Comparison of ENCODE assay signal across 19 mouse cellular contexts in genomic region chr15:85808434-85808833, GRCm38 (mm10). TPM values are rescaled to one million over a fixed set of nuclear protein-coding genes. Genes with fewer than 3 reads are reported as not detected.
DNase-seq lines count a peak whose midpoint lies in the region; ATAC-seq and TF ChIP-seq lines count a peak whose summit lies in the region.
"Had no signal": no experiment of that assay in that cellular context is flagged by ENCODE, and none has a peak within 500 bp of the region (broad histone marks: within the 10 kb centered on the region; RNA-seq: fewer than 3 reads in every experiment).

No protein-coding gene starts in this region.

- H3K9me3 ChIP-seq in heart, embryonic 11.5 days (replicated peaks; ENCODE audit: control insufficient read depth, low read length), result no peaks in the 10 kb centered on the region
- H3K9me3 ChIP-seq in midbrain, postnatal 0 days (ENCODE audit: low read length), result no peaks in the 10 kb centered on the region
- H3K9me3 ChIP-seq in midbrain, embryonic 13.5 days, result no peaks in the 10 kb centered on the region
- H3K9me3 ChIP-seq: embryonic facial prominence, embryonic 15.5 days; limb, embryonic 12.5 days; midbrain, embryonic 12.5 days had no signal

- H3K4me2 ChIP-seq in heart, embryonic 11.5 days, result no peak overlapping the region
- no peak overlapping the region for H3K4me2 ChIP-seq in midbrain, postnatal 0 days (ENCODE audit: low read depth, low read length, poor library complexity, severe bottlenecking)
- H3K4me2 ChIP-seq in midbrain, embryonic 13.5 days (replicated peaks), result no peak overlapping the region
- H3K4me2 ChIP-seq: embryonic facial prominence, embryonic 15.5 days; limb, embryonic 12.5 days; midbrain, embryonic 12.5 days had no signal

- no peak overlapping the region for H3K9ac ChIP-seq in heart, embryonic 11.5 days (ENCODE audit: low read depth, low read length)
- no peak overlapping the region for H3K9ac ChIP-seq in midbrain, postnatal 0 days (replicated peaks; ENCODE audit: low read length, poor library complexity, severe bottlenecking)
- H3K9ac ChIP-seq in midbrain, embryonic 13.5 days (replicated peaks), result no peak overlapping the region
- H3K9ac ChIP-seq: embryonic facial prominence, embryonic 15.5 days; limb, embryonic 12.5 days; midbrain, embryonic 12.5 days had no signal

- no peaks in the 10 kb centered on the region; the same call in 1 of the 2 replicates for H3K36me3 ChIP-seq in heart, embryonic 11.5 days (ENCODE audit: control insufficient read depth, insufficient read depth, low read length)
- H3K36me3 ChIP-seq in midbrain, postnatal 0 days (ENCODE audit: insufficient read depth, low read length), result no peaks in the 10 kb centered on the region
- no peaks in the 10 kb centered on the region for H3K36me3 ChIP-seq in midbrain, embryonic 13.5 days
- H3K36me3 ChIP-seq: embryonic facial prominence, embryonic 15.5 days; limb, embryonic 12.5 days; midbrain, embryonic 12.5 days had no signal

- peak; percentile 26 for DNase-seq in heart, postnatal 4 days
- peak; percentile 22 to 54 for DNase-seq in kidney, postnatal 25 days
- DNase-seq in kidney, postnatal 10 days, result no peak
- DNase-seq in midbrain, postnatal 0 days (ENCODE audit: low spot score), result no peak
- DNase-seq: adrenal gland, postnatal 25 days; cerebellum, adult 9-10 months; gastrocnemius, postnatal 10 days; lung, adult 2 months had no signal

- H3K27me3 ChIP-seq in heart, embryonic 11.5 days (ENCODE audit: control insufficient read depth, insufficient read depth, low read length), result no peaks in the 10 kb centered on the region
- H3K27me3 ChIP-seq in midbrain, postnatal 0 days (ENCODE audit: insufficient read depth, low read length), result no peaks in the 10 kb centered on the region
- H3K27me3 ChIP-seq in midbrain, embryonic 13.5 days, result no peaks in the 10 kb centered on the region
- H3K27me3 ChIP-seq: embryonic facial prominence, embryonic 15.5 days; limb, embryonic 12.5 days; midbrain, embryonic 12.5 days; Patski had no signal

- no peak overlapping the region for H3K4me3 ChIP-seq in heart, embryonic 11.5 days (ENCODE audit: low read depth, low read length)
- no peak overlapping the region for H3K4me3 ChIP-seq in midbrain, postnatal 0 days (ENCODE audit: low read depth, low read length)
- H3K4me3 ChIP-seq in midbrain, embryonic 13.5 days (replicated peaks), result no peak overlapping the region
- H3K4me3 ChIP-seq: embryonic facial prominence, embryonic 15.5 days; limb, embryonic 12.5 days; midbrain, embryonic 12.5 days had no signal

- ATAC-seq in heart, embryonic 11.5 days (replicated peaks; ENCODE audit: insufficient number of reproducible peaks, low FRiP score, low TSS enrichment), result no peak
- ATAC-seq in midbrain, postnatal 0 days (ENCODE audit: low FRiP score), result no peak
- ATAC-seq in midbrain, embryonic 13.5 days, result no peak
- no peak for ATAC-seq in erythroblast, adult 5-6 weeks (replicated peaks; ENCODE audit: low FRiP score, poor library complexity, severe bottlenecking)
- ATAC-seq: Patski had no signal

- peaks cover 6% of the 10 kb centered on the region for H3K4me1 ChIP-seq in heart, embryonic 11.5 days (ENCODE audit: control insufficient read depth, insufficient read depth, low read length)
- H3K4me1 ChIP-seq in midbrain, postnatal 0 days (ENCODE audit: insufficient read depth, low read length), result peaks cover 6% of the 10 kb centered on the region; the same call in 1 of the 2 replicates
- peaks cover 14% of the 10 kb centered on the region for H3K4me1 ChIP-seq in midbrain, embryonic 13.5 days (replicated peaks)

- WGBS in heart, embryonic 11.5 days (ENCODE audit: insufficient replicate concordance), result 59% methylated on average over 8 of the region's 8 CpGs
- 29% methylated on average over 8 of the region's 8 CpGs for WGBS in midbrain, postnatal 0 days
- WGBS in midbrain, embryonic 13.5 days, result 37% methylated on average over 8 of the region's 8 CpGs

- TF ChIP-seq CTCF in midbrain, postnatal 0 days (IDR thresholded peaks at IDR 0.05), result 0 out of 2 replicates have a peak, but pooled peaks have one; percentile 10

- H3K27ac ChIP-seq in heart, embryonic 11.5 days (ENCODE audit: low read depth, low read length), result no peak overlapping the region
- H3K27ac ChIP-seq in midbrain, postnatal 0 days (ENCODE audit: low read depth, low read length), result no peak overlapping the region
- no peak overlapping the region for H3K27ac ChIP-seq in midbrain, embryonic 13.5 days
- H3K27ac ChIP-seq: embryonic facial prominence, embryonic 15.5 days; limb, embryonic 12.5 days; macrophage; midbrain, embryonic 12.5 days had no signal

RNA-seq across cellular contexts. Expression of gene Cdpf1, which starts 3.1 kb away (rescaled TPM):
- 10 to 100 TPM; 37.9 to 45.1 TPM for total RNA-seq in heart, postnatal 4 days (2021)
- polyA plus RNA-seq in heart, embryonic 11.5 days (2014; fragmentation: Nextera tagmentation; extraction: Ambion mirVana), result 37.1 and 41.5 TPM in 2 replicates
- total RNA-seq in midbrain, postnatal 0 days (2014; rRNA removed), result 16.2 and 31.7 TPM in 2 replicates
- 22.8 and 23.0 TPM in 2 replicates for polyA plus RNA-seq in midbrain, postnatal 0 days (2015; fragmentation: Nextera tagmentation; extraction: Ambion mirVana)
- polyA plus RNA-seq in midbrain, embryonic 13.5 days (2015; fragmentation: Nextera tagmentation; extraction: Ambion mirVana), result 17.2 and 21.2 TPM in 2 replicates
- 7.3 and 23.1 TPM in 2 replicates for total RNA-seq in erythroblast, adult 5-6 weeks (2015; ENCODE audit: low replicate concordance)
- 3.1 and 11.3 TPM in 2 replicates for total RNA-seq in erythroblast, adult 5-6 weeks (2017; ENCODE audit: low replicate concordance)

RNA-seq across cellular contexts. Expression of gene Pkdrej, which starts 13.1 kb away (rescaled TPM):
- 1 to 10 TPM; 2.5 to 2.8 TPM for total RNA-seq in heart, postnatal 4 days (2021)
- 0.14 TPM in 2 replicates for polyA plus RNA-seq in heart, embryonic 11.5 days (2014; fragmentation: Nextera tagmentation; extraction: Ambion mirVana)
- 0.33 and 0.57 TPM in 2 replicates for total RNA-seq in midbrain, postnatal 0 days (2014; rRNA removed)
- 0.06 and 0.16 TPM in 2 replicates for polyA plus RNA-seq in midbrain, postnatal 0 days (2015; fragmentation: Nextera tagmentation; extraction: Ambion mirVana)
- 0.03 TPM in 1 of 2 replicates, not detected in the other for polyA plus RNA-seq in midbrain, embryonic 13.5 days (2015; fragmentation: Nextera tagmentation; extraction: Ambion mirVana)
- not detected in 2 replicates for total RNA-seq in erythroblast, adult 5-6 weeks (2015; ENCODE audit: low replicate concordance)
- not detected in 2 replicates for total RNA-seq in erythroblast, adult 5-6 weeks (2017; ENCODE audit: low replicate concordance)
- total RNA-seq: hematopoietic stem cell, adult 5-6 weeks; neutrophil, adult 5-6 weeks had no signal
- polyA plus RNA-seq: forebrain, embryonic 11.5 days; macrophage had no signal

RNA-seq across cellular contexts. Expression of gene Ttc38, which starts 23.7 kb away (rescaled TPM):
- total RNA-seq in heart, postnatal 4 days (2021), result 1 to 10 TPM; 5.2 to 5.3 TPM
- 2.7 and 4.0 TPM in 2 replicates for polyA plus RNA-seq in heart, embryonic 11.5 days (2014; fragmentation: Nextera tagmentation; extraction: Ambion mirVana)
- 3.8 and 19.1 TPM in 2 replicates for total RNA-seq in midbrain, postnatal 0 days (2014; rRNA removed)
- polyA plus RNA-seq in midbrain, postnatal 0 days (2015; fragmentation: Nextera tagmentation; extraction: Ambion mirVana), result 2.2 and 3.1 TPM in 2 replicates
- 4.8 and 5.0 TPM in 2 replicates for polyA plus RNA-seq in midbrain, embryonic 13.5 days (2015; fragmentation: Nextera tagmentation; extraction: Ambion mirVana)
- 1.2 and 5.2 TPM in 2 replicates for total RNA-seq in erythroblast, adult 5-6 weeks (2015; ENCODE audit: low replicate concordance)
- 1.6 and 2.0 TPM in 2 replicates for total RNA-seq in erythroblast, adult 5-6 weeks (2017; ENCODE audit: low replicate concordance)

RNA-seq across cellular contexts. Expression of gene Gtse1, which starts 51.1 kb away (rescaled TPM):
- total RNA-seq in heart, postnatal 4 days (2021), result 10 to 100 TPM; 15.2 to 16.9 TPM
- 24.4 and 27.8 TPM in 2 replicates for polyA plus RNA-seq in heart, embryonic 11.5 days (2014; fragmentation: Nextera tagmentation; extraction: Ambion mirVana)
- total RNA-seq in midbrain, postnatal 0 days (2014; rRNA removed), result 2.4 and 3.2 TPM in 2 replicates
- 1.8 and 1.9 TPM in 2 replicates for polyA plus RNA-seq in midbrain, postnatal 0 days (2015; fragmentation: Nextera tagmentation; extraction: Ambion mirVana)
- 12.8 and 14.9 TPM in 2 replicates for polyA plus RNA-seq in midbrain, embryonic 13.5 days (2015; fragmentation: Nextera tagmentation; extraction: Ambion mirVana)
- 8.6 TPM in 2 replicates for total RNA-seq in erythroblast, adult 5-6 weeks (2015; ENCODE audit: low replicate concordance)
- 6.1 and 10.0 TPM in 2 replicates for total RNA-seq in erythroblast, adult 5-6 weeks (2017; ENCODE audit: low replicate concordance)

Comparison
In these comparisons a context has a peak if more than half of its experiments do, and no peak if none do; other contexts are left out.
1. DNase-seq: peak in heart, postnatal 4 days (single experiment) and kidney, postnatal 25 days (2 of 2); none in kidney, postnatal 10 days (single experiment) and midbrain, postnatal 0 days (single experiment).